Mouse (Mus musculus): Measurements from ENCODE around the gene Sell. TPM values are rescaled to one million over a fixed set of nuclear protein-coding genes. Genes with fewer than 3 reads are reported as not detected.

Gene Sell
- polyA plus RNA-seq, 2 experiments from 2014 or later: 486 to 518 TPM

GRCm38 (mm10) chr1:164075416-164075815 lies 13.6 kb downstream of the Sell start:
- ATAC-seq: no peak

DNA sequence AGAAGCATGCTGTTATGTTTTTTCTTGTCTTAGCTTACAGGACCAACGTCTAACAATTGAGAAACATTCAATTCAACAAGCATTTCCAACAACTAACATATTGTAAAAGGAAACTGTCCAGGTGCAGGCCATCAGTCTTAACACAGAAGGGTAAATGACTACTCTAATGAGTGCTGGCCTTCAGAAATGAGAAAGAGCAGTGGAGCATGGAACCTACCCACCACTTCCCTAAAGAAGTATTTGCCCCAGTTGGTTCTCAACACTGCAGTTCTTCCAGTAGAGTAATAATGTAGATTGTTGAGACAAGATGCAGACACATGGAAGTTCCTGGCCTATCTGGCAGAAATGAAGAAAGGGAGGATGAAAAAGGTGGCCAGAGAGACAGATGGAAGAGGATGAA lies 14.7 kb downstream of the Sell start:
- ATAC-seq: no peak

DNA sequence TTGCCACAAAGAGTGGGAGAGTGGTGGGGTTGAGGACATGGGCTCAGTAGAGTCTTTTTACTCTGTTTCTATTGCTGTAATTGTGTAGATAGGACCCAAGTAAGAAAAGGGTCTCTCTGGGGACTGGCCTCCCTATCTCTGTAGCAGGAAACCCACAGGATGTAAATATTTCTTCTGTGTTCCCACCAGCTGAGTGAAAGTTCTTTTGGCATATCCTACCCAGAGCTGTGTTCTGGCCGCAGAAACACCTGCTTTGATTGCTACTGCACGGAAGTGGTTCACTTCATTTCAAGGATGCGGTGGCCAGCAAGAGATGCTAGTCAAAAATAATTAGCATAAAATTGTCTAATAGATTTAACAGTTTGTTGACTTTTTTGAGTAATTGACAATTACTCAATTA lies 15.2 kb downstream of the Sell start:
- ATAC-seq: peak; percentile 38

DNA sequence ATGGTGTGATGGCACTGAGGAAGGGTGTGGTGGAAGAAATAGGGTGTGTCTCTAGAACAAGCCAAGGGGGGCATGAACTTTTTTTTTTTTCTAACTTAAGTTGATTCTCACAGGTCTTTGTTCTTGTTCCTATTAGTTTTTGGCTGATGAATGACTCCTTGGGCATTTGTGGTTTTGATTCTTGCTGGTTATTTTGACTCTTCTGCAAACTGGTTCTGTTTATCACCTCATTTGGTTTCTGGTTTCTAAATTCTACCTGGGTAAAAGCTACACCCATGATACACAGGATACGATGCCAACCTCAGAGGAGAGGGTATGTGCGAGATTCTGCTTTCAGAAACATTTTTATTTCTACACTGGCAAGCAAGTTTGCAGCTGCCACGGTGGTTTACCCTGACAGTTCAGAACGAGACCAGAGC lies 16.6 kb downstream of the Sell start:
- peak; percentile 31 for ATAC-seq

- no peak for ATAC-seq
Observed at GRCm38 (mm10) chr1:164079091-164079490, 17.3 kb downstream of the Sell start.

GRCm38 (mm10) chr1:164083046-164083445 lies 21.3 kb downstream of the Sell start:
- ATAC-seq: peak; percentile 16

GRCm38 (mm10) chr1:164086797-164087196 lies 25.0 kb downstream of the Sell start:
- ATAC-seq: no peak

- ATAC-seq: no peak
Observed at GRCm38 (mm10) chr1:164087872-164088271, 26.1 kb downstream of the Sell start.

DNA sequence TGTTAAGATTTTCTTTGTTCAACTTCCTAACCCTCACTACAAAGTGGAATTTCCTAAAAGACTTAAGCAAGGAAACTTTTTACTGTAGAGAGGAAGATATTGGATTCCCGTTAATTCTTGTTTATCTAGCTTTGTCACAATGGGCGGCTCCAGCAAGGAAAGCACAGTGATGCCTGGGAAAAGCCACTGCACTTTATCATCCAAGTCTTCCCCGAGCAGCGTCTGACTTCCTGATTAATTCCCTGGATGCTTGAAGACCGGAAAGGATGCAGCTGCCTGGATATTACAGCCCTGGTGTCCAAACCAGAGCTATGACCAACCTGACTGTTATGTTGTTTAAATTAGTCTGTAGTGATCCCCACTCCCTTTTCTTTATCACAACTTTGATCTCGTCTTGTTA lies 35.0 kb downstream of the Sell start:
- no peak for ATAC-seq

GRCm38 (mm10) chr1:164097911-164098310 lies 36.1 kb downstream of the Sell start:
- no peak for ATAC-seq

GRCm38 (mm10) chr1:164098372-164098771 lies 36.6 kb downstream of the Sell start:
- ATAC-seq: peak; percentile 28

- no peak for ATAC-seq
Observed at GRCm38 (mm10) chr1:164109763-164110162, 48.0 kb downstream of the Sell start.

- no peak for ATAC-seq
Observed at GRCm38 (mm10) chr1:164110591-164111329, 49.0 kb downstream of the Sell start.

DNA sequence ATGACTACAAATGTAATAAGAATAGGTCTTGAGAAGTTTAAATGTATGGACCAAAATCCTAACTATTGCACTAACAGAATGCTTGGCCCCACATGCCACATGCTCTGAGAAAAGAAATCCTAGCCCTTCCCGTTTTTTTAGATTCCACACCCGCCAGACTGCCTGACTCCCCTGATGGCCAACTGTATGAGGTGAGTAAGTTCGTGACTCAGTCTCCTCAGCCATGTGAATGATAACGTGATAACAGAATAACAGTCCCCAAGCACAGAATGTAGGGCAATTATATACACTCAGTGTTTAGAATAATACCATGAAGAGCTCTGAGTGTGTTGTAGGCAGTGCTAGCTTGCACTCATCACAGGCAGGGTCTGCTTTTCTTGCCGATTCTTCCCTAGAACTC lies 52.5 kb downstream of the Sell start:
- no peak for ATAC-seq

DNA sequence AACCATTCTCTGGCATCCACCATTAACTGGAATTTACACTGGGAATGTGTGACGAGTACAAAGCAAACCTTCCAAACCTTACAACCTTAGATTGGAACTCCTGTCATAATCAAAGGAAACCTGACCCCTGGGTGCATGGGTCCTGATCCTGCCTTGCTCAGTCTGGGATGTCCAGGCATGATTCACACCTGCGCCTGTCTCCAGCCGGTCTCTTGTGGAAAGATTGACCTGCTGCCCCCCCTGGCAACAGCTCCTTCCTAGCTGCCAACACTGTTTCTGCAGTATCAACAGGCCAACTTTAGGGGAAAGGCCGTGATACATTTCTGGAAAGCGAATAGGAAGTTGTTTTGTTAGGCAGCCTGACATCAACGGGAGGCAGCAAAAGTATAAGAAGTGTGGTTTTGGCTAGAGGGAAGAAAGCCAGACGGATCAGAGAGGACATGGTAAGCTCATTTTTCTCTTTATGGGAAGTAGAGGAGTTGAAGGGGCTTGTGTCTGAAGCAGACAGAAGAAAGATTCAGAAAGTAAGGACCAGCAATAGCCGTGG lies 53.2 kb downstream of the Sell start, which contains the start of gene Selp:
Gene Selp (plus strand): TSS at position 318 of the 547 bp plus-strand sequence.
- ATAC-seq: no peak

GRCm38 (mm10) chr1:164115647-164116046 lies 53.9 kb downstream of the Sell start:
- ATAC-seq: no peak

- no peak for ATAC-seq
Observed at GRCm38 (mm10) chr1:164117869-164118268, 56.1 kb downstream of the Sell start.

DNA sequence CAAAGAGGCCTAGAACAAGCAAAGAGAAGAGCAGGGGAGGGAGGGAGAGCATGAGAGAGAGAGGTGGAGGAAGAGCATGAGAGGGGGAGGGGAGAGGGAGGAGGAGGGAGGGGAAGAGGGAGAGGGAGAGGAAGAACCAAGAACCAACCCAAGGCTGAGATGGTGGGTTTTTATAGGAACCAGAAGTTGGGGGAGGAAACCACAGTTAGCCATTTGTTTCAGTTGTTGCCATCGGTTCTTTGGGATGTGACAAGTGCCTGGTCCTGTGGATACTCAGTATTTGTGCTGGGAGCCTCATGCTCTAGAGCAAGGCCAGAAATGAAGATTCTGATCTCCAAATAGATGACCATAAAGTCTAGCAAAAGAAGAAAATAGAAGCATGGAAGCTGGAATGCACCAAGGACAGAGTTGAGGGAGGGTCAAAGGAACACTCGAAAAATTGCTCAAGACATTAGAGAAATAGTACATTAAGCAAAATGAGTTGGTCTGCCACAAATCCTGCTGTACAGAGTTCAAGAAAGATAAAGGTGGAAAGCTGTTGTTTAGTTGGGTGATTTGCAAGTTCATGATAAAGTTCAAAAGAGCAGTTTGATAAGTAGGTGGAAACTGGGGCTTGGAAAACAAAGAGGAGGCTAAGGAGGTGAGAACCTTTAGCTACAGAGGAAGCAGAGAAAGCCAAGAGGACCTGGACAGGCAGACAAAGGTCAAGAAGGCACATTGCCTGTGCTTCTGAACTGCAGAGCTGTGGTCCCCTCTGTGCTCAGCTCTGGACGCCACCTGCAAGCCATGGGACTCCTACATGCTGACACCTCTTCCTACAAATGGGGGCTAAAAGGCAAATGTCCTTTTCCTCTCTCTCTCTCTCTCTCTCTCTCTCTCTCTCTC lies 58.4 kb downstream of the Sell start:
- ATAC-seq: no peak

DNA sequence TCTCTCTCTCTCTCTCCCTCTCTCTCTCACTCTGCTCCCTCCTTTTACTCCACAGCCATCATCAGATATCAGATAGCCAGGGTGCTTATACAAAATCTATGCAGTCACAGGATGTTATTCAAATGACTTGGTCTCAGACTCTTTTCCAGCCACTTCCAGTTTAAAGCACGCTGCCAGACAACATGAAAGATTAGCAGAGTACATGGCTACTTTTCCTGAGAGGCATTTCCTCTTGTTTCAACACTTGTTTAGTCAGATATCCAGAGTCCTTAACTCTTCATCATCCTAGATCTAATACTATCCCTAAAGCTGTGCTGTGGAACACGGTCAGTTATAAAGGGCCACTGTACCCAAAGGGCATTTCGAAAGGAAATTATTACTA lies 59.0 kb downstream of the Sell start:
- ATAC-seq: no peak

- no peak for ATAC-seq
Observed at GRCm38 (mm10) chr1:164123836-164124235, 62.1 kb downstream of the Sell start.

- no peak for ATAC-seq
Observed at GRCm38 (mm10) chr1:164130013-164130412, 68.2 kb downstream of the Sell start.

DNA sequence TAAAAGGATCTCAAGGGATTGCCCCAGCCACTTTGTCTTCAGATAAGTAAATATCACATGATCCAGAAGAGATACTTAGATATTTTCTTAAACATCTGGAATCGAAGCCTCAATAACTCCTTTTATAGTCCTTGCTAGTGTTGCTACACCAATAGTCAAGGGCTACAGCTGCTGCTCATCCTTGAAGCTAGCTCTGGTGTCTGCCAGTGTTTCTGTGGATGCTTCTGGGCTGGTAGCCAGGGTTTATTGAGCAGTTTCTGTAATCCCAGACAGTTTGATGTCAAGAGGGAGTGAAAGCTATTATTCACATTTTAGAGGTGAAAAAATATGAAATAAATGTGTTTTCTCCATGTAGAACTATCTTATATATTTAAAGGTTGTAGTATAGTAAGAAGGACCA lies 70.8 kb downstream of the Sell start:
- ATAC-seq: no peak
